Mouse (Mus musculus): ENCODE data around the gene Usp8. TPM values are rescaled to one million over a fixed set of nuclear protein-coding genes. Genes with fewer than 3 reads are reported as not detected.

Gene Usp8
- polyA plus RNA-seq, 1 experiment from 2014 or later = 19.1 TPM

- 95% methylated on average over 6 of the region's 6 CpGs for WGBS
- no peak overlapping the region for H3K9ac ChIP-seq (ENCODE audit: low read length)
- ATAC-seq (ENCODE audit: low FRiP score, low TSS enrichment) = no peak
- no peaks in the 10 kb centered on the region for H3K4me1 ChIP-seq (replicated peaks; ENCODE audit: control insufficient read depth, insufficient read depth)
- H3K4me3 ChIP-seq (ENCODE audit: low read depth, low read length) = no peak overlapping the region
- H3K36me3 ChIP-seq (ENCODE audit: control insufficient read depth, insufficient read depth, low read length) = peaks cover 27% of the 10 kb centered on the region
- H3K9me3 ChIP-seq (ENCODE audit: control insufficient read depth, low read length) = no peaks in the 10 kb centered on the region
- TF ChIP-seq CTCF (IDR thresholded peaks at IDR 0.05; ENCODE audit: low read depth) (no peak), EP300 (optimal IDR thresholded peaks at IDR 0.05) (no peak)
- no peak overlapping the region for H3K27ac ChIP-seq (replicated peaks)
- H3K27me3 ChIP-seq (ENCODE audit: control insufficient read depth, insufficient read depth, low read length) = no peaks in the 10 kb centered on the region
- no peak overlapping the region for H3K4me2 ChIP-seq (replicated peaks; ENCODE audit: low read depth)
- no peak for DNase-seq (ENCODE audit: low spot score)
These were observed 48.5 kb downstream of the Usp8 start for GRCm38 (mm10) chr2:126755664-126756063.

GRCm38 (mm10) chr2:126759351-126759750 is 52.2 kb downstream of the Usp8 start:
- DNase-seq (ENCODE audit: low spot score) = no peak
- peaks cover 29% of the 10 kb centered on the region for H3K36me3 ChIP-seq (ENCODE audit: control insufficient read depth, insufficient read depth, low read length)
- no peak for TF ChIP-seq CTCF (IDR thresholded peaks at IDR 0.05; ENCODE audit: low read depth)
- TF ChIP-seq EP300 (optimal IDR thresholded peaks at IDR 0.05) = no peak

GRCm38 (mm10) chr2:126765867-126766582 is 58.9 kb downstream of the Usp8 start:
- H3K4me3 ChIP-seq (ENCODE audit: low read depth, low read length) = no peak overlapping the region
- H3K9me3 ChIP-seq (ENCODE audit: control insufficient read depth, low read length) = no peaks in the 10 kb centered on the region
- peaks cover 11% of the 10 kb centered on the region for H3K36me3 ChIP-seq (ENCODE audit: control insufficient read depth, insufficient read depth, low read length)
- 41% methylated on average over 11 of the region's 11 CpGs for WGBS
- DNase-seq (ENCODE audit: low spot score) (peak; percentile 21), ATAC-seq (ENCODE audit: low FRiP score, low TSS enrichment) (no peak)
- H3K27me3 ChIP-seq (ENCODE audit: control insufficient read depth, insufficient read depth, low read length) = no peaks in the 10 kb centered on the region
- H3K4me2 ChIP-seq (replicated peaks; ENCODE audit: low read depth) = no peak overlapping the region
- no peaks in the 10 kb centered on the region for H3K4me1 ChIP-seq (replicated peaks; ENCODE audit: control insufficient read depth, insufficient read depth)
- no peak overlapping the region for H3K27ac ChIP-seq (replicated peaks)
- H3K9ac ChIP-seq (ENCODE audit: low read length) = no peak overlapping the region
- TF ChIP-seq CTCF (IDR thresholded peaks at IDR 0.05; ENCODE audit: low read depth) = no peak
- no peak for TF ChIP-seq EP300 (optimal IDR thresholded peaks at IDR 0.05)

More at GRCm38 (mm10) chr2:126759351-126759750, 52.2 kb downstream of the Usp8 start:
- Histone ChIP-seq H3K4me2 (replicated peaks; ENCODE audit: low read depth) (no peak overlapping the region), H3K9ac (ENCODE audit: low read length) (no peak overlapping the region), H3K9me3 (ENCODE audit: control insufficient read depth, low read length) (no peaks in the 10 kb centered on the region), H3K27me3 (ENCODE audit: control insufficient read depth, insufficient read depth, low read length) (no peaks in the 10 kb centered on the region), H3K27ac (replicated peaks) (no peak overlapping the region), H3K4me1 (replicated peaks; ENCODE audit: control insufficient read depth, insufficient read depth) (no peaks in the 10 kb centered on the region), H3K4me3 (ENCODE audit: low read depth, low read length) (no peak overlapping the region)
- 93% methylated on average over 7 of the region's 7 CpGs for WGBS
- ATAC-seq (ENCODE audit: low FRiP score, low TSS enrichment) = no peak

- no peak overlapping the region for H3K27ac ChIP-seq (replicated peaks)
- H3K9ac ChIP-seq (ENCODE audit: low read length) = no peak overlapping the region
- no peaks in the 10 kb centered on the region for H3K27me3 ChIP-seq (ENCODE audit: control insufficient read depth, insufficient read depth, low read length)
- no peak overlapping the region for H3K4me2 ChIP-seq (replicated peaks; ENCODE audit: low read depth)
- WGBS = 99% methylated on average over 3 of the region's 3 CpGs
- no peak for DNase-seq (ENCODE audit: low spot score)
- no peaks in the 10 kb centered on the region for H3K4me1 ChIP-seq (replicated peaks; ENCODE audit: control insufficient read depth, insufficient read depth)
- TF ChIP-seq EP300 (optimal IDR thresholded peaks at IDR 0.05) (no peak), CTCF (IDR thresholded peaks at IDR 0.05; ENCODE audit: low read depth) (peak; percentile 15; the same call in 1 of the 2 replicates)
- no peak overlapping the region for H3K4me3 ChIP-seq (ENCODE audit: low read depth, low read length)
- H3K9me3 ChIP-seq (ENCODE audit: control insufficient read depth, low read length) = no peaks in the 10 kb centered on the region
- peaks cover 1% of the 10 kb centered on the region for H3K36me3 ChIP-seq (ENCODE audit: control insufficient read depth, insufficient read depth, low read length)
- no peak for ATAC-seq (ENCODE audit: low FRiP score, low TSS enrichment)
These were observed 60.5 kb downstream of the Usp8 start for GRCm38 (mm10) chr2:126767599-126767998.

- 68% methylated on average over 4 of the region's 4 CpGs for WGBS
- no peak for TF ChIP-seq EP300 (optimal IDR thresholded peaks at IDR 0.05)
- peak; percentile 56 for TF ChIP-seq CTCF (IDR thresholded peaks at IDR 0.05; ENCODE audit: low read depth)
These were observed 61.1 kb downstream of the Usp8 start for GRCm38 (mm10) chr2:126768194-126768593.

GRCm38 (mm10) chr2:126769431-126770181 is 62.5 kb downstream of the Usp8 start:
- ATAC-seq (ENCODE audit: low FRiP score, low TSS enrichment) (no peak), DNase-seq (ENCODE audit: low spot score) (no peak)
- no peaks in the 10 kb centered on the region for H3K36me3 ChIP-seq (ENCODE audit: control insufficient read depth, insufficient read depth, low read length)
- H3K4me2 ChIP-seq (replicated peaks; ENCODE audit: low read depth) = no peak overlapping the region
- H3K4me1 ChIP-seq (replicated peaks; ENCODE audit: control insufficient read depth, insufficient read depth) = no peaks in the 10 kb centered on the region
- no peaks in the 10 kb centered on the region for H3K27me3 ChIP-seq (ENCODE audit: control insufficient read depth, insufficient read depth, low read length)
- no peak overlapping the region for H3K9ac ChIP-seq (ENCODE audit: low read length)
- H3K27ac ChIP-seq (replicated peaks) = no peak overlapping the region
- 65% methylated on average over 19 of the region's 19 CpGs for WGBS
- H3K4me3 ChIP-seq (ENCODE audit: low read depth, low read length) = no peak overlapping the region
- no peaks in the 10 kb centered on the region for H3K9me3 ChIP-seq (ENCODE audit: control insufficient read depth, low read length)
- no peak for TF ChIP-seq EP300 (optimal IDR thresholded peaks at IDR 0.05)
- TF ChIP-seq CTCF (IDR thresholded peaks at IDR 0.05; ENCODE audit: low read depth) = no peak

More at GRCm38 (mm10) chr2:126768194-126768593, 61.1 kb downstream of the Usp8 start:
- no peak overlapping the region for H3K27ac ChIP-seq (replicated peaks)
- no peaks in the 10 kb centered on the region for H3K9me3 ChIP-seq (ENCODE audit: control insufficient read depth, low read length)
- ATAC-seq (ENCODE audit: low FRiP score, low TSS enrichment) (no peak), DNase-seq (ENCODE audit: low spot score) (no peak)
- no peaks in the 10 kb centered on the region for H3K27me3 ChIP-seq (ENCODE audit: control insufficient read depth, insufficient read depth, low read length)
- H3K4me1 ChIP-seq (replicated peaks; ENCODE audit: control insufficient read depth, insufficient read depth) = no peaks in the 10 kb centered on the region
- H3K4me3 ChIP-seq (ENCODE audit: low read depth, low read length) = no peak overlapping the region
- no peak overlapping the region for H3K4me2 ChIP-seq (replicated peaks; ENCODE audit: low read depth)
- H3K36me3 ChIP-seq (ENCODE audit: control insufficient read depth, insufficient read depth, low read length) = no peaks in the 10 kb centered on the region
- H3K9ac ChIP-seq (ENCODE audit: low read length) = no peak overlapping the region

All from stomach, postnatal 0 days (tissue).